Mouse (Mus musculus) layer of hippocampus, adult 6 months (tissue): Measurements from ENCODE around the gene Rsc1a1. TPM values are rescaled to one million over a fixed set of nuclear protein-coding genes. Genes with fewer than 3 reads are reported as not detected.

ENCODE experiments used
- long read RNA-seq, 2 experiments: library from polyadenylated mRNA; unstranded; transcript quantifications; one replicate each; pipeline ENCODE4 v2.0.0; 2019 to 2020
- polyA plus RNA-seq: library from polyadenylated mRNA; unstranded; fragments of <200 nt; fragmentation: Nextera tagmentation; gene quantifications from 2 replicates; pipeline ENCODE4 v1.2.3, GENCODE M21; 2021

The Rsc1a1 gene
- polyA plus RNA-seq, result not detected in 2 replicates
- long read RNA-seq, experiment 1, partial matches to known transcripts, result 0 of 1 reads
- long read RNA-seq, experiment 1, other reads (novel, unspliced or antisense), result 0 of 1 reads
- long read RNA-seq, experiment 2, partial matches to known transcripts, result 0 of 1 reads
- long read RNA-seq, experiment 2, other reads (novel, unspliced or antisense), result 0 of 1 reads

DNA sequence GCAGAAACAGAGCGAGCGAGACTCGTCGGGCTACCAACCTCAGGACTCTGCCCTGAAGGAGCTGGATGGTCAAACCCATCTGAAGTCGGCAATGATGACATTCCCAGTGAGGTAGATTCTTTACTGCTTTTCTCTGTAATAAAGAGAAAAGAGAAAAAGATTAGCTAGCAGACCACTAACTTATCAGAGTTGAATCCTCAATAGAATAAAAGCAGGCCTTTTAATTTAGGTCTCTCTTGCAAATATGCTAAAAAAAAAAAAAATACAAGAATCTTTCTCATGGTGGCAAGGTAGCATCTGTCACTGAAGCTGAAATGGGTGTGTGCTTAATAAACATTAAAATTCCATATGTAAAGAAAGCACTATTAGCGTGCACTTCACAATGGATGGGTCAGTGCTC, at the start of gene Rsc1a1:
Gene Rsc1a1 (minus strand): TSS at position 101 of the 400 bp plus-strand sequence.

DNA sequence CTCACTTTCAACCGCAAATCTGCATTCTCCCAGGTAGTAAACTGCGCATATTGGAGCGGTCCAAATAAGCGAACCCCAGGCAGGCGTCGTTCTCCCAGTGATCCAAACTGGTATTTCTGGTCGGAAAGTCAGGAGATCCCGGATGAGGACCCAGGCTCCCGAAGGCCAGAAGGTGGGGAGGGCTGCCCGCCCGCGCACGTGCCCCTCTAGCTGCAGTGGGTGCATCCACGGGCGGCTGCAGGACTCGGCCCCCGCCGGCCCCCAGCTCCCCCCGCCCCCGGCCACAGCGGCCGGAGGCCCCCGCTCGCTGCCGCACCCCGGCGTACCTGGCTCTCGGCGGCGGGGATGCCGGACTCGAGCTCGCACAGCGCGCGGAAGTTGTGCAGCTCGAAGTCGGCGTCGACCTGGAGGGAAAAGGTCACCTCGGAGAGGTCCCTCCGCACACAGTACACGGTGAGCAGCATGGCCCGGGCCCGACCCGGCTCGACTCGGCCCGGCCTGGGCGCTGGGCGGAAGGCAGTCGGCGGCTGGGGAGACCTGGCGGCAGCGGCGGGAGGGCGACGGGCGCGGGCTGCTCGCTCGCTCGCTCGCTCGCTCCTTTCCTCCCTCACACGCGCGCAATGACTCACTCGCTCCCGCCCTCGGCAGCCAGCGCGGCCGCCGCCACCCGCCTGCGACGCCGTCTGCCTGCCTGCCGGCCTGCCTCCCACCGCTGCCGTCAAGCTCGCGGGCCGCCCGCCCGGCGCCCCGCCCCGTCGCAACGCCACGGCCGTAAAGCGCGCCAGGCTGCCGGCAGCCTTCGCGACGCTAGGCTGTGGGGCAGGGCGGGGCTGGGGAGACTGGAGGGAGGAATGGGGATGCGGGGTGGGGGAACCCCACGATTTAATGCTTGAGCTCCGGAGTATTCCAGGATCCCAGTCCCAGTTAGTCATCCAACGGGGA, 37.6 kb upstream of the Rsc1a1 start, which contains the start of gene Ddi2:
Gene Ddi2 (minus strand): TSS at position 689 of the 942 bp plus-strand sequence.

DNA sequence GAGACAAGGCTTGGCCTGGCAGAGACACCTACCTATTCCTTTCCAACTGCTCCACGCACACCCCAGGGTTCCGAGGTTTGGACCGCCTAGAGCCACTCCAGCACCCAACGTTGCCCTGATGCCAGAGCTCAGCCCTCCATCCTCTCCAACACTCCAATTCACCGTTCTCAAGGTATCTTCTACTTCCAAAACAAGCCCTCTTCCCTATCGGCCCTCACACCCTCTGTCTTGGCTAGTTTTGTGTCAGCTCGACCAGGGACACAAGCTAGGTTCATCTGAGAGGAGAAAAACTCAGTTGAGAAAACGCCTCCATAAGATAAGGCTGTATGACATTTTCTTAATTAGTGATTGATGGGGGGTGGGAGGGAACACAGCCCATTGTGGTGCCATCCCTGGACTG, 20.6 kb downstream of the Rsc1a1 start, which contains the start of gene Plekhm2:
Gene Plekhm2 (minus strand): TSS at position 101 of the 400 bp plus-strand sequence.

Other genes with a start within 250 kb of the Rsc1a1 start
- gene Srarp, start 249.5 kb downstream of the Rsc1a1 start, polyA plus RNA-seq, result 0.48 TPM in 1 of 2 replicates, not detected in the other
- 13.5 and 14.5 TPM in 2 replicates for gene Zbtb17, start 240.9 kb downstream of the Rsc1a1 start, polyA plus RNA-seq
- 2.7 and 2.9 TPM in 2 replicates for gene Spen, start 147.0 kb downstream of the Rsc1a1 start, polyA plus RNA-seq
- 0.20 and 0.40 TPM in 2 replicates for gene Fblim1, start 79.5 kb downstream of the Rsc1a1 start, polyA plus RNA-seq
- gene Tmem82, start 67.0 kb downstream of the Rsc1a1 start, polyA plus RNA-seq, result 0.18 and 0.31 TPM in 2 replicates
- 1.9 and 2.7 TPM in 2 replicates for gene Slc25a34, start 61.8 kb downstream of the Rsc1a1 start, polyA plus RNA-seq
- gene Plekhm2, start 20.7 kb downstream of the Rsc1a1 start, polyA plus RNA-seq, result 6.5 and 7.1 TPM in 2 replicates
- 4.4 and 7.0 TPM in 2 replicates for gene Ddi2, start 37.8 kb upstream of the Rsc1a1 start, polyA plus RNA-seq
- gene Agmat, start 61.1 kb upstream of the Rsc1a1 start, polyA plus RNA-seq, result 0.29 and 0.69 TPM in 2 replicates
- gene Dnajc16, start 105.3 kb upstream of the Rsc1a1 start, polyA plus RNA-seq, result 12.0 and 12.4 TPM in 2 replicates
- gene Casp9, start 108.0 kb upstream of the Rsc1a1 start, polyA plus RNA-seq, result 7.7 and 7.8 TPM in 2 replicates
- gene Cela2a, start 140.6 kb upstream of the Rsc1a1 start, polyA plus RNA-seq, result not detected in 2 replicates
- not detected in 2 replicates for gene Ctrc, start 160.8 kb upstream of the Rsc1a1 start, polyA plus RNA-seq
- 53.0 and 58.8 TPM in 2 replicates for gene Efhd2, start 189.3 kb upstream of the Rsc1a1 start, polyA plus RNA-seq